Comparison of ENCODE assay signal across 23 mouse cellular contexts in genomic region chr1:119828160-119828559, GRCm38 (mm10). TPM values are rescaled to one million over a fixed set of nuclear protein-coding genes. Genes with fewer than 3 reads are reported as not detected.
DNase-seq lines count a peak whose midpoint lies in the region; ATAC-seq and TF ChIP-seq lines count a peak whose summit lies in the region.
"Had no signal": no experiment of that assay in that cellular context is flagged by ENCODE, and none has a peak within 500 bp of the region (broad histone marks: within the 10 kb centered on the region; RNA-seq: fewer than 3 reads in every experiment).

No protein-coding gene starts in this region.

- H3K79me2 ChIP-seq in heart, adult 2 months (replicated peaks; ENCODE audit: control insufficient read depth, insufficient read depth, low read length): no peaks in the 10 kb centered on the region; the same call in 1 of the 2 replicates

- peak; percentile 69; the same call in 1 of the 2 replicates for ATAC-seq in heart, embryonic 15.5 days (replicated peaks; ENCODE audit: insufficient number of reproducible peaks, insufficient read depth, low FRiP score, low read depth)
- ATAC-seq: forebrain, embryonic 15.5 days; liver, embryonic 12.5 days had no signal

- H3K4me2 ChIP-seq in heart, embryonic 15.5 days: no peak overlapping the region
- H3K4me2 ChIP-seq: embryonic facial prominence, embryonic 15.5 days; forebrain, embryonic 15.5 days; hindbrain, embryonic 12.5 days; limb, embryonic 13.5 days; liver, embryonic 12.5 days; midbrain, embryonic 11.5 days; neural tube, embryonic 15.5 days had no signal

- TF ChIP-seq EP300 in heart, adult 2 months (IDR thresholded peaks at IDR 0.05; ENCODE audit: insufficient read depth, low read depth, low read length): no peak

- intact Hi-C loops in heart, adult 2 months (cut with DNase I): no loop called here
- intact Hi-C loops in heart, postnatal 36 days (cut with DNase I): loop anchor here (10.0 kb wide), 1 partner anchor 267 kb away; no protein-coding TSS in a partner anchor

- TF ChIP-seq CTCF in heart, adult 2 months (IDR thresholded peaks at IDR 0.05): no peak

- peaks cover 9% of the 10 kb centered on the region; the same call in 1 of the 2 replicates for H3K36me3 ChIP-seq in heart, adult 2 months (ENCODE audit: control insufficient read depth, insufficient read depth, low read length)
- no peaks in the 10 kb centered on the region for H3K36me3 ChIP-seq in heart, embryonic 15.5 days
- H3K36me3 ChIP-seq: embryonic facial prominence, embryonic 15.5 days; forebrain, embryonic 15.5 days; hindbrain, embryonic 12.5 days; limb, embryonic 13.5 days; liver, embryonic 12.5 days; neural tube, embryonic 15.5 days had no signal

- H3K27me3 ChIP-seq in heart, adult 2 months (ENCODE audit: control insufficient read depth, insufficient read depth, low read length): no peaks in the 10 kb centered on the region
- no peaks in the 10 kb centered on the region for H3K27me3 ChIP-seq in heart, embryonic 15.5 days
- H3K27me3 ChIP-seq: embryonic facial prominence, embryonic 15.5 days; forebrain, embryonic 15.5 days; hindbrain, embryonic 12.5 days; limb, embryonic 13.5 days; liver, embryonic 12.5 days; neural tube, embryonic 15.5 days had no signal

- no peaks in the 10 kb centered on the region for H3K9me3 ChIP-seq in heart, embryonic 15.5 days (replicated peaks)
- H3K9me3 ChIP-seq: embryonic facial prominence, embryonic 15.5 days; forebrain, embryonic 15.5 days; hindbrain, embryonic 12.5 days; limb, embryonic 13.5 days; liver, embryonic 12.5 days; neural tube, embryonic 15.5 days had no signal

- no peak for TF ChIP-seq POLR2A in heart, adult 2 months (IDR thresholded peaks at IDR 0.05; ENCODE audit: insufficient read depth, low read depth, low read length)

- no peak overlapping the region for H3K4me3 ChIP-seq in heart, adult 2 months
- no peak overlapping the region for H3K4me3 ChIP-seq in heart, embryonic 15.5 days
- H3K4me3 ChIP-seq: embryonic facial prominence, embryonic 15.5 days; forebrain, embryonic 15.5 days; hindbrain, embryonic 12.5 days; limb, embryonic 13.5 days; liver, embryonic 12.5 days; neural tube, embryonic 15.5 days had no signal

- no peak overlapping the region for H3K9ac ChIP-seq in heart, adult 2 months (ENCODE audit: low read depth, low read length)
- H3K9ac ChIP-seq in heart, embryonic 15.5 days: no peak overlapping the region
- H3K9ac ChIP-seq: embryonic facial prominence, embryonic 15.5 days; forebrain, embryonic 15.5 days; hindbrain, embryonic 12.5 days; limb, embryonic 13.5 days; liver, embryonic 12.5 days; neural tube, embryonic 15.5 days had no signal

- 73% methylated on average over 1 of the region's 1 CpGs for WGBS in heart, adult 2 months
- WGBS in heart, embryonic 15.5 days: 87% methylated on average over 1 of the region's 1 CpGs

- H3K27ac ChIP-seq in heart, adult 2 months: peak overlapping the region; percentile 60
- H3K27ac ChIP-seq in heart, embryonic 15.5 days: peak overlapping the region; percentile 80
- H3K27ac ChIP-seq: embryonic facial prominence, embryonic 15.5 days; forebrain, embryonic 15.5 days; hindbrain, embryonic 12.5 days; limb, embryonic 13.5 days; liver, embryonic 12.5 days; neural tube, embryonic 15.5 days had no signal

- H3K4me1 ChIP-seq in heart, adult 2 months (ENCODE audit: control insufficient read depth, insufficient read depth, low read length): no peaks in the 10 kb centered on the region; the same call in 1 of the 2 replicates
- peaks cover 3% of the 10 kb centered on the region for H3K4me1 ChIP-seq in heart, embryonic 15.5 days (replicated peaks)
- H3K4me1 ChIP-seq: embryonic facial prominence, embryonic 15.5 days; forebrain, embryonic 15.5 days; hindbrain, embryonic 12.5 days; limb, embryonic 13.5 days; liver, embryonic 12.5 days; neural tube, embryonic 15.5 days had no signal

- DNase-seq in heart, adult 2 months: peak in 1 of 2 experiments; percentile 27
- no peak for DNase-seq in heart, postnatal 36 days
- peak; percentile 26 for DNase-seq in 416B (ENCODE audit: low read depth)
- peak; percentile 49 to 53 for DNase-seq in heart, adult 9 months (ENCODE audit: low spot score in 2 of 2)
- no peak for DNase-seq in natural killer cell, adult 2 months (ENCODE audit: low spot score in 2 of 2)
- no peak for DNase-seq in urinary bladder, postnatal 25 days (ENCODE audit: low spot score)
- DNase-seq: adrenal gland, adult 8-10 months; cerebellum, adult 2 months; cerebellum, postnatal 36 days; layer of hippocampus, adult 9-11 months; lung, adult 2 months; lung, postnatal 14 days; right cerebral cortex, adult 18-20 months; right cerebral cortex, postnatal 4 days; thymus, postnatal 14 days had no signal

RNA-seq across cellular contexts. Expression of gene Ptpn4, which starts 9.3 kb away (rescaled TPM):
- total RNA-seq in heart, adult 2 months (2021): 10 to 100 TPM; 29.2 to 33.0 TPM
- 4.8 and 8.1 TPM in 2 replicates for polyA plus RNA-seq in heart, adult 2 months (2012; rRNA removed)
- total RNA-seq in heart, postnatal 36 days (2021): 10 to 100 TPM; 30.6 to 31.2 TPM
- polyA plus RNA-seq in heart, embryonic 15.5 days (2015; fragmentation: Nextera tagmentation; extraction: Ambion mirVana): 4.2 and 5.6 TPM in 2 replicates

Comparison
In these comparisons a context has a peak if more than half of its experiments do, and no peak if none do; other contexts are left out.
1. DNase-seq: peak in 416B (single experiment) and heart, adult 9 months (2 of 2); none in heart, postnatal 36 days (0 of 2), natural killer cell, adult 2 months (0 of 2) and urinary bladder, postnatal 25 days (single experiment).